Comparison of ENCODE assay signal across 8 mouse cellular contexts in the genomic region with DNA sequence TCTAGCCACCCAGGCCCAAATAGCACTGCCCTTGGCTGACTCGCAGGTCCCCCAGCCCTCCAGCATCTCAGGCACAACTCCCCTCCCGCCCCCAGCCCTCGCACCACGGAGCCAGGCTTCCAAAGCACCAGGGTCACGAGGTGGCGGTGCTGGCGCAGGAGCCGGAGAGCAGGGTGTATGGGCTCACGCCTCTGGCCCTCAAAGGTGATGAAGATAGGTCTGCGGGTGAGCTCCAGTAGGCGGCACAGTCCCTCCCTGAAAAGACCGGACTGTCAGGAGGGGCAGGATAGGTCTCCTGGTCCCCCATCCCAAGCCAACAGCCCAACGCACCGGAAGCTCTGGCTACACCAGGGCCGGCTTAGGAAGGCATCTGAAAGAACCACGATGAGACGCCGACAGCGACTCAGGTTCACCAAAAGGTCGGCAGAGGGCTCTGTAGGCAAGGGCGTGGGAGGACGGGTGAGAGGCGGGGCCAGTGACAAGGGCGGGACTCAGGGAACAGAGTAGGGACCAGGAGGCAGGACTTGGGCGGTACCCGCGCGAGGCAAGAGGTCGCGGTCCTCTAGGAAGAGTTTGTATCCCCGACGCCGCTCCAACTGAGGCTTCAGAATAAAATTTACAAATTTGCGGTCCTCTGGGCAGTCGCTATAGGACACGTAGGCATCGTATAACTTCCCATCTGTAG. TPM values are rescaled to one million over a fixed set of nuclear protein-coding genes. Genes with fewer than 3 reads are reported as not detected.
DNase-seq lines count a peak whose midpoint lies in the region; ATAC-seq and TF ChIP-seq lines count a peak whose summit lies in the region.

No protein-coding gene starts in this region.

- H3K4me1 ChIP-seq in forebrain, postnatal 0 days (ENCODE audit: insufficient read depth), result no peaks in the 10 kb centered on the region
- H3K4me1 ChIP-seq in hindbrain, embryonic 10.5 days (replicated peaks), result peaks cover 64% of the 10 kb centered on the region
- peaks cover 96% of the 10 kb centered on the region for H3K4me1 ChIP-seq in megakaryocyte, embryonic 14.5 days

- DNase-seq in R1 (ENCODE audit: low read depth, low spot score), result peak; percentile 97
- peak; percentile 76 for DNase-seq in cerebellum, adult 8-10 months
- DNase-seq in forebrain, postnatal 0 days, result peak; percentile 33
- DNase-seq in hindbrain, embryonic 10.5 days (ENCODE audit: low spot score), result peak; percentile 84
- peak; percentile 49 to 61 for DNase-seq in layer of hippocampus, postnatal 10 days (ENCODE audit: low spot score in 2 of 2)
- peak; percentile 40 for DNase-seq in right cerebral cortex, postnatal 14 days
- DNase-seq in yolk sac, embryonic 10.5 days (ENCODE audit: low spot score), result peak; percentile 92

- peak; percentile 88; the same call in 1 of the 2 replicates for ATAC-seq in forebrain, postnatal 0 days

- peak overlapping the region; percentile 35 for H3K4me2 ChIP-seq in forebrain, postnatal 0 days (ENCODE audit: low read depth)

- peak overlapping the region; percentile 9 for H3K4me3 ChIP-seq in forebrain, postnatal 0 days (ENCODE audit: low read depth, low read length)
- H3K4me3 ChIP-seq in hindbrain, embryonic 10.5 days, result peak overlapping the region; percentile 39
- H3K4me3 ChIP-seq in megakaryocyte, embryonic 14.5 days (replicated peaks), result peak overlapping the region; percentile 84

- no peaks in the 10 kb centered on the region for H3K36me3 ChIP-seq in forebrain, postnatal 0 days (ENCODE audit: insufficient read depth)
- H3K36me3 ChIP-seq in hindbrain, embryonic 10.5 days, result no peaks in the 10 kb centered on the region
- peaks cover 74% of the 10 kb centered on the region for H3K36me3 ChIP-seq in megakaryocyte, embryonic 14.5 days (replicated peaks; ENCODE audit: low read length)

- no peak overlapping the region for H3K27ac ChIP-seq in forebrain, postnatal 0 days (ENCODE audit: low read depth, low read length)
- peak overlapping the region; percentile 75 for H3K27ac ChIP-seq in hindbrain, embryonic 10.5 days

- H3K9me3 ChIP-seq in forebrain, postnatal 0 days (ENCODE audit: low read length), result no peaks in the 10 kb centered on the region
- no peaks in the 10 kb centered on the region for H3K9me3 ChIP-seq in hindbrain, embryonic 10.5 days
- no peaks in the 10 kb centered on the region for H3K9me3 ChIP-seq in megakaryocyte, embryonic 14.5 days

- peaks cover 12% of the 10 kb centered on the region for H3K27me3 ChIP-seq in forebrain, postnatal 0 days (ENCODE audit: insufficient read depth, low read length)
- H3K27me3 ChIP-seq in hindbrain, embryonic 10.5 days (ENCODE audit: insufficient read depth, poor library complexity, severe bottlenecking), result peaks cover 76% of the 10 kb centered on the region
- no peaks in the 10 kb centered on the region for H3K27me3 ChIP-seq in megakaryocyte, embryonic 14.5 days (replicated peaks)

- TF ChIP-seq CTCF in forebrain, postnatal 0 days (IDR thresholded peaks at IDR 0.05; ENCODE audit: low read depth), result peak; percentile 54

- no peak overlapping the region; the same call in 1 of the 2 replicates for H3K9ac ChIP-seq in forebrain, postnatal 0 days

- 6% methylated on average over 37 of the region's 37 CpGs for WGBS in forebrain, postnatal 0 days
- WGBS in hindbrain, embryonic 10.5 days, result 6% methylated on average over 37 of the region's 37 CpGs

RNA-seq across cellular contexts. Expression of a gene that starts 8.2 kb away (rescaled TPM):
- total RNA-seq in forebrain, postnatal 0 days (2014; rRNA removed), result 2.9 TPM in 2 replicates
- polyA plus RNA-seq in forebrain, postnatal 0 days (2015; fragmentation: Nextera tagmentation; extraction: Ambion mirVana), result 2.4 and 2.7 TPM in 2 replicates
- polyA plus RNA-seq in hindbrain, embryonic 10.5 days (2016; fragmentation: Nextera tagmentation; extraction: Ambion mirVana), result 1.9 and 2.7 TPM in 2 replicates
- 1 to 10 TPM; 2.1 to 2.5 TPM for total RNA-seq in layer of hippocampus, postnatal 10 days (2021)
- polyA plus RNA-seq in megakaryocyte, embryonic 14.5 days (2012; ENCODE audit: insufficient read depth, low replicate concordance), result 41.8 and 92.9 TPM in 2 replicates

RNA-seq across cellular contexts. Expression of a gene that starts 14.2 kb away (rescaled TPM):
- not detected in 2 replicates for total RNA-seq in forebrain, postnatal 0 days (2014; rRNA removed)
- 0.08 TPM in 1 of 2 replicates, not detected in the other for polyA plus RNA-seq in forebrain, postnatal 0 days (2015; fragmentation: Nextera tagmentation; extraction: Ambion mirVana)
- 5.1 and 5.2 TPM in 2 replicates for polyA plus RNA-seq in hindbrain, embryonic 10.5 days (2016; fragmentation: Nextera tagmentation; extraction: Ambion mirVana)
- total RNA-seq in layer of hippocampus, postnatal 10 days (2021), result not detected
- 2.5 and 3.0 TPM in 2 replicates for polyA plus RNA-seq in megakaryocyte, embryonic 14.5 days (2012; ENCODE audit: insufficient read depth, low replicate concordance)

RNA-seq across cellular contexts. Expression of a gene that starts 25.4 kb away (rescaled TPM):
- 0.08 and 0.43 TPM in 2 replicates for total RNA-seq in forebrain, postnatal 0 days (2014; rRNA removed)
- 0.05 and 0.20 TPM in 2 replicates for polyA plus RNA-seq in forebrain, postnatal 0 days (2015; fragmentation: Nextera tagmentation; extraction: Ambion mirVana)
- polyA plus RNA-seq in hindbrain, embryonic 10.5 days (2016; fragmentation: Nextera tagmentation; extraction: Ambion mirVana), result 0.20 and 1.6 TPM in 2 replicates
- total RNA-seq in layer of hippocampus, postnatal 10 days (2021), result not detected
- not detected in 2 replicates for polyA plus RNA-seq in megakaryocyte, embryonic 14.5 days (2012; ENCODE audit: insufficient read depth, low replicate concordance)

RNA-seq across cellular contexts. Expression of a gene that starts 30.0 kb away (rescaled TPM):
- total RNA-seq in forebrain, postnatal 0 days (2014; rRNA removed), result 24.5 and 24.9 TPM in 2 replicates
- polyA plus RNA-seq in forebrain, postnatal 0 days (2015; fragmentation: Nextera tagmentation; extraction: Ambion mirVana), result 70.5 and 78.3 TPM in 2 replicates
- polyA plus RNA-seq in hindbrain, embryonic 10.5 days (2016; fragmentation: Nextera tagmentation; extraction: Ambion mirVana), result 80.1 and 80.2 TPM in 2 replicates
- 10 to 100 TPM; 47.9 to 68.4 TPM for total RNA-seq in layer of hippocampus, postnatal 10 days (2021)
- polyA plus RNA-seq in megakaryocyte, embryonic 14.5 days (2012; ENCODE audit: insufficient read depth, low replicate concordance), result 32.9 and 81.5 TPM in 2 replicates

RNA-seq across cellular contexts. Expression of a gene that starts 31.3 kb away (rescaled TPM):
- 126 and 163 TPM in 2 replicates for total RNA-seq in forebrain, postnatal 0 days (2014; rRNA removed)
- 42.3 and 47.4 TPM in 2 replicates for polyA plus RNA-seq in forebrain, postnatal 0 days (2015; fragmentation: Nextera tagmentation; extraction: Ambion mirVana)
- 26.4 and 35.1 TPM in 2 replicates for polyA plus RNA-seq in hindbrain, embryonic 10.5 days (2016; fragmentation: Nextera tagmentation; extraction: Ambion mirVana)
- 100 to 1,000 TPM; 103 to 123 TPM for total RNA-seq in layer of hippocampus, postnatal 10 days (2021)
- 11.5 and 17.3 TPM in 2 replicates for polyA plus RNA-seq in megakaryocyte, embryonic 14.5 days (2012; ENCODE audit: insufficient read depth, low replicate concordance)

Comparison
In these comparisons a context has a peak if more than half of its experiments do, and no peak if none do; other contexts are left out.
1. DNase-seq: peak in every context shown above with its lines; median percentile 97 in R1; 92 in yolk sac, embryonic 10.5 days; 84 in hindbrain, embryonic 10.5 days; 76 in cerebellum, adult 8-10 months; 55 in layer of hippocampus, postnatal 10 days; 40 in right cerebral cortex, postnatal 14 days; 33 in forebrain, postnatal 0 days.
2. H3K4me3 ChIP-seq: peak in every context shown above with its lines; median percentile 84 in megakaryocyte, embryonic 14.5 days; 39 in hindbrain, embryonic 10.5 days; 9 in forebrain, postnatal 0 days.
3. RNA of a gene that starts 8.2 kb away (polyA plus RNA-seq): 41.8 to 92.9 TPM in megakaryocyte, embryonic 14.5 days; 2.4 to 2.7 TPM in forebrain, postnatal 0 days and 1.9 to 2.7 TPM in hindbrain, embryonic 10.5 days; every median in the first group is over 10 times any median in the second.